8 mouse cellular contexts compared by ENCODE assay signal in the genomic region with DNA sequence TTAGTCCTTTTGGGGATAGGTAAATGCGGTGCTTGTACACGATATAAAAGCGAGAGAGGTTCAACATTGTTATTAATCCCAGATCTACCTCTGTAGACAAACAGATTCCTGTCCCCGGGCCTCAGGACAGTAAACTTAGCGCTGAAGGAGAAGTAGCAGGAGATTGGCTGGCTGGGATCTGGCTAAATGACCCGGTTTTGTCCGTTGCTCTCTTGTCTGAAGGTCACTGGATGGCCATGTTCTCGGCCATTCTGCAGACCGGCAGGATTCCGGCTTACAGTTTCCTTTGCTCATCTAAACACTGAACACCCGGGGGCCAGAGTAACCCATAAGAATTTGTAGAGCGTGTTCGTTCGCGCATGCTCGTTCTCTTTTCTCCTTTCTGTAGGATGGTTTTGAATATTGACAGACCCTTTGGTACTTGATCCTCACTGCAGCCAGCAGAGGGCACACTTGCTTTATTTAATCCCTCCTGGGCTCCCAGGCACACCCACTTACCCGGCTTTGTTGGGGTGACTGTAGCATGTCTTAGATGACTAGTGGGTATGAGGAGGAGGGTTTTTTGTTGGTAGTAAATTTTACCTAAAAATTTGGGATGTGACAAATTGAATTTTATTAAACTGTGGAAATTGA. TPM values are rescaled to one million over a fixed set of nuclear protein-coding genes. Genes with fewer than 3 reads are reported as not detected.
DNase-seq lines count a peak whose midpoint lies in the region; ATAC-seq and TF ChIP-seq lines count a peak whose summit lies in the region.

No protein-coding gene starts in this region.

- H3K27ac ChIP-seq in left cerebral cortex, adult 2 months = peak overlapping the region; percentile 53; the same call in 1 of the 2 replicates

- intact Hi-C loops in left cerebral cortex, adult 2 months (cut with DNase I) = loop anchor here (1.0 to 5.0 kb wide), 3 partner anchors 703 to 1007 kb away; no protein-coding TSS in a partner anchor

- peak; percentile 89 for ATAC-seq in megakaryocyte, adult 5-6 weeks (ENCODE audit: poor library complexity, severe bottlenecking)

- peak overlapping the region; percentile 42 for H3K4me3 ChIP-seq in left cerebral cortex, adult 2 months

- TF ChIP-seq CTCF in left cerebral cortex, adult 2 months (IDR thresholded peaks at IDR 0.05) = peak; percentile 85

- DNase-seq in WW6 (ENCODE audit: low read depth, low spot score) = peak; percentile 59
- peak; percentile 56 to 82 for DNase-seq in cerebellum, postnatal 4 days (ENCODE audit: low spot score in 2 of 2)
- peak; percentile 82 for DNase-seq in gastrocnemius, postnatal 10 days
- DNase-seq in hindlimb bud, embryonic 11.5 days (ENCODE audit: extremely low spot score, low read depth, low spot score) = peak; percentile 93
- peak; percentile 87 for DNase-seq in left cerebral cortex, adult 2 months (ENCODE audit: extremely low spot score in 1 of 2, low spot score in 2 of 2)
- DNase-seq in retina, postnatal 7 days (ENCODE audit: low read depth, low spot score) = peak; percentile 81
- DNase-seq in thymus, postnatal 4 days = peak; percentile 94

RNA-seq across cellular contexts. Expression of gene Enc1, which starts 6.0 kb away (rescaled TPM):
- total RNA-seq in gastrocnemius, postnatal 10 days (2021) = 1 to 10 TPM; 6.4 to 8.2 TPM
- 100 to 1,000 TPM; 653 to 683 TPM for total RNA-seq in left cerebral cortex, adult 2 months (2021)
- 2.0 and 3.0 TPM in 2 replicates for total RNA-seq in megakaryocyte, adult 5-6 weeks (2015)
- 2.3 and 3.5 TPM in 2 replicates for total RNA-seq in megakaryocyte, adult 5-6 weeks (2017)

RNA-seq across cellular contexts. Expression of gene Hexb, which starts 36.7 kb away (rescaled TPM):
- total RNA-seq in gastrocnemius, postnatal 10 days (2021) = 10 to 100 TPM; 16.2 to 25.9 TPM
- 100 to 1,000 TPM; 102 to 103 TPM for total RNA-seq in left cerebral cortex, adult 2 months (2021)
- total RNA-seq in megakaryocyte, adult 5-6 weeks (2015) = 160 and 202 TPM in 2 replicates
- total RNA-seq in megakaryocyte, adult 5-6 weeks (2017) = 125 and 139 TPM in 2 replicates

Comparison
In these comparisons a context has a peak if more than half of its experiments do, and no peak if none do; other contexts are left out.
1. Peak in every context shown above with its lines: DNase-seq, ATAC-seq, H3K4me3 ChIP-seq and H3K27ac ChIP-seq.
2. RNA of gene Enc1, which starts 6.0 kb away (total RNA-seq): 653 to 683 TPM in left cerebral cortex, adult 2 months; 6.4 to 8.2 TPM in gastrocnemius, postnatal 10 days and 2.0 to 3.5 TPM in megakaryocyte, adult 5-6 weeks; every median in the first group is over 10 times any median in the second.